Mouse (Mus musculus): ENCODE results near the gene Esam.

GRCm38 (mm10) chr9:37546889-37547288 lies 19.0 kb downstream of the Esam start:
- TF ChIP-seq CTCF (IDR thresholded peaks at IDR 0.05; ENCODE audit: extremely low read depth, insufficient read length, insufficient replicate concordance, low read depth, low read length) (no peak), POLR2A (IDR thresholded peaks at IDR 0.05; ENCODE audit: low read depth, low read length) (no peak)
